Mouse (Mus musculus) bone marrow, adult 2 months (tissue): ENCODE measurements around the gene Slc4a11.

Experiments used
- CTCF ChIP-seq: fragments of 200-500 bp; IDR thresholded peaks from 2 replicates; pipeline ENCODE4 v1.5.1; 2011; ENCODE audit warnings: low read length, control low read depth; ENCODE audit not compliant: control insufficient read depth, insufficient read depth
- POLR2A ChIP-seq: fragments of 200-500 bp; IDR thresholded peaks from 2 replicates; pipeline ENCODE4 v1.6.1; 2011; ENCODE audit warnings: low read depth, mild to moderate bottlenecking, control low read depth, low read length, borderline replicate concordance; ENCODE audit not compliant: control insufficient read depth

- TF ChIP-seq POLR2A (no peak), CTCF (no peak)
Measured at GRCm38 (mm10) chr2:130656536-130656935, 40.8 kb downstream of the Slc4a11 start.
